Mouse (Mus musculus): ENCODE results near the gene Poln. TPM values are rescaled to one million over a fixed set of nuclear protein-coding genes. Genes with fewer than 3 reads are reported as not detected.

Poln gene
- 0.88 TPM for polyA plus RNA-seq (2015; fragmentation: Illumina TruSeq; extraction: RNeasy Lipid Tissue Mini Kit (QIAGEN cat#74804); ENCODE audit: low read depth, low replicate concordance)

DNA sequence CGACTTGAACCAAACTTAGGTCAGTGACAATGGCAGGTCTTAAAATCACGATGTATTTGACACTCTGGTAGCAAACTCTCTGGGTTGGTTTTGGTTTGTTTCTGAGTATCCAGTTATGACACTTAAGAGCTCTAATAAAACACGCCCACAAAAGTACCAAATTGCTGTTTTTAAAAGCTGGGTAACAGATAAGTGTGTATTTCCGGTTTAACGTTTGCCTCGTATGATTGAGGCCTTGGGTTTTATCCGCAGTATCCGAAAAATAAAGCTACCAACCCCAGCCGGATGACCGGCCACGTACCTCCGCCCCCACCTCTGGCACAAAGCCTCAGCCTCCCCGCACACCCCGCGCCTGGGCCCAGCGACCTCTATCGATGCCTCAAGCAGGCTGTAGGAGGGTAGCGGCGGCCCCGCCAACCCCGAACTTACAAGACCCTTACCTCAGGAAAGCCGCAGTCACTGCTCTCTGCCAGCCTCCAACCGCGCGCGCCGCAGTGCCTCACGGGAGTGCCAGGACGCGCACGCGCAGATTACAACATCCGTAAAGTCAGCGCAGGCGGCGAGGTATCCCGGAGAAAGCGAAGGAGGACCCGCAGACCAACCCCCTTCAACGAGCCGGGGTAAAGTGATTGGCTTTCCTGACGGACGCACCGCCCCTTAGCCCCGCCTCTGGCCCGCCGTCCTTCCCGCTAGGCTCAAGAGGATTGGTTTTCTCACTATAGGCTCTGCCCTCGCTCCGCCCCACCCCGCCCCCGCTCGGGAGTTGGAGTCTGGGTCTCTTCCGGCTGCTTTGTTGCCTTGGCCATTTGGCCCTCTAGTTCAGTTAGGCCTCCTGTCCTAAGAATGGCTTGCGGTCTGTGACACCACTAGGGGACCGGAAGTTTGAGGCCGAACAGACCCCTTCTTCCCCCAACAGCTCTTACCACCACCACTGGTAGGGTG is at the start of gene Poln, which contains the start of gene Haus3:
Gene Poln (minus strand): TSS at position 499 of the 942 bp plus-strand sequence.
Gene Haus3 (minus strand): TSS at position 578 of the 942 bp plus-strand sequence.

DNA sequence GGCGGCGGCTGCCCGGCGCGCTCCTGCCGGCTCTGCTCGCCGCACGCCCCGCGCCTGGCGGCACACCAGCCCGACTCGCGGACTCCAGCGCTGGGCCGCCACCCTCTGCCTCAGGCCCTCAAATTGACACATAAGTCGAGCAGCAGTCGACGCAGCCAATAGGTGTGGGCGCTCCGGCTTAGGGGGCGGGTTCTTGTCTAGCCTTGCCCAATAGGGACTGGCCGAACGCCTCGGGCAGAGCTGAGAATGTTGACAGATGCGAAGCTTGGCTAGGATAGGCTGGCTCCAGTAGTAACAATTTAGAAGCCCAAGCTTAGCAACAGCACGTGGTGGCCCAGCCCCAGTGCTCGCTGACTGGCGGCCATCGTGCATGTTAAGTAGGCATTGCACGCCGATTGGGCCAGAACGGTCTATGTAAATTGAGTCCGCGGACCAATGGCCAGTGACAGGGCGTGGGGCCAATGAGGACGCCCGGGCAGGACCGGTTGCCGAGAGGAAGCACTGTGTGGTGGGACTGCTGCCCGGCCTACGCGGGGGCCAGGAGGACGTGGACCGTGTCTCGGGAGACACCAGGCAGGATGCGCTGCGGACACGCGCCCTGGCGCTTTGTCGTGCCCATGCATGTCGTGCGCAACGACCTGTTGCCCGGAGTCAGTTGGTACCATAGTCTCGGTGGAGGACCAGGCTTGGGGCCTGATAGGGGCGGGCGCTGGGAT is 18.5 kb upstream of the Poln start, which contains the start of gene Mxd4:
Gene Mxd4 (minus strand): TSS at position 120 of the 716 bp plus-strand sequence.

GRCm38 (mm10) chr5:33995843-33996693 is 173.2 kb downstream of the Poln start, which contains the start of gene Nat8l:
Nat8l (plus strand) TSS chr5:33995984.

DNA sequence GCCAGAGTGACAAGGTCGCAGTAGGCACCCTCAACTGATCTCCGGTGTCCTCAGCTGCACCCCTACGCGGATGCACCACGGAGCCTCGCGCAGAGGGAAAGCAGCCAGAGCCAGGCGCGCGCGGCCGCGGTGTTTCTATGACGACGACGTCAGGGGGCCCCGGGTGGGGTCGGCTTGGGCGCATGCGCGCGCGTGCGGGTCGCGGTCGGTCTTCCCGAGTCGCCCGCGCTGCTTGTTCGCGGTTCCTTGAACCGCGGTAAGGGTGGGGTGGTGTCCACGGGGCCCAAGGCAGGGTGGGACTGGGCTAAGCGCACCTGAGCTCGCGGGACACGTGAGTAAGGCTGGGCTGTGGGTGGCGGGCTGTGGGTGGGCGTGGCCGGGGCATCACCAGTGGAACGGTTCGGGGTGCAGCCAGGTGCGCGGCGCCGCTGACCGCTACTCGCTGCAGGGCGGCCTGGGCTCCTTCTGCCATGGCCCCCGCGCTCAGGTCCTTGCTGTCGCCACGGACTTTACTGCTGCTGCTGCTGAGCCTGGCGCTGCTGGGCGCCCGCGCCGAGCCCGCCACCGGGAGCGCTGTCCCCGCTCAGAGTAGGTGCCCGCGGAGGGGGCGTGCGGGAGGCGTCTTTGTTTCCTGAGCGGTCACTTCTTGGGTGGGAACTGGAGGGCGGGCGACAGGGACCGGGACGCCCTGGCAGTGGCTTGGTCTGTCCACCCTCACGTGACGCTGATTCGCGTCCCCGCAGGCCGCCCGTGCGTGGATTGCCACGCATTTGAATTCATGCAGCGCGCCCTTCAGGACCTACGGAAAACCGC is 185.7 kb downstream of the Poln start, which contains the start of gene Gm1673:
Gene Gm1673 (plus strand): TSS at position 125 of the 813 bp plus-strand sequence.

Other genes starting within 250 kb of the Poln start
- gene Nelfa, start 233.0 kb downstream of the Poln start, polyA plus RNA-seq (2015; fragmentation: Illumina TruSeq; extraction: RNeasy Lipid Tissue Mini Kit (QIAGEN cat#74804); ENCODE audit: low read depth, low replicate concordance) = 17.4 TPM
- gene Gm1673, start 186.0 kb downstream of the Poln start, polyA plus RNA-seq (2015; fragmentation: Illumina TruSeq; extraction: RNeasy Lipid Tissue Mini Kit (QIAGEN cat#74804); ENCODE audit: low read depth, low replicate concordance) = 71.3 TPM
- gene Nat8l, start 173.5 kb downstream of the Poln start, polyA plus RNA-seq (2015; fragmentation: Illumina TruSeq; extraction: RNeasy Lipid Tissue Mini Kit (QIAGEN cat#74804); ENCODE audit: low read depth, low replicate concordance) = 138 TPM
- gene Haus3, start 79 bp upstream of the Poln start, polyA plus RNA-seq (2015; fragmentation: Illumina TruSeq; extraction: RNeasy Lipid Tissue Mini Kit (QIAGEN cat#74804); ENCODE audit: low read depth, low replicate concordance) = 9.1 TPM
- gene Mxd4, start 18.3 kb upstream of the Poln start, polyA plus RNA-seq (2015; fragmentation: Illumina TruSeq; extraction: RNeasy Lipid Tissue Mini Kit (QIAGEN cat#74804); ENCODE audit: low read depth, low replicate concordance) = 48.8 TPM
- 25.5 TPM for gene Zfyve28, start 119.0 kb upstream of the Poln start, polyA plus RNA-seq (2015; fragmentation: Illumina TruSeq; extraction: RNeasy Lipid Tissue Mini Kit (QIAGEN cat#74804); ENCODE audit: low read depth, low replicate concordance)
- gene Cfap99, start 119.2 kb upstream of the Poln start, polyA plus RNA-seq (2015; fragmentation: Illumina TruSeq; extraction: RNeasy Lipid Tissue Mini Kit (QIAGEN cat#74804); ENCODE audit: low read depth, low replicate concordance) = 0.55 TPM
- 83.7 TPM for gene Rnf4, start 166.8 kb upstream of the Poln start, polyA plus RNA-seq (2015; fragmentation: Illumina TruSeq; extraction: RNeasy Lipid Tissue Mini Kit (QIAGEN cat#74804); ENCODE audit: low read depth, low replicate concordance)
- gene Fam193a, start 200.5 kb upstream of the Poln start, polyA plus RNA-seq (2015; fragmentation: Illumina TruSeq; extraction: RNeasy Lipid Tissue Mini Kit (QIAGEN cat#74804); ENCODE audit: low read depth, low replicate concordance) = 18.7 TPM